In the genomic region with DNA sequence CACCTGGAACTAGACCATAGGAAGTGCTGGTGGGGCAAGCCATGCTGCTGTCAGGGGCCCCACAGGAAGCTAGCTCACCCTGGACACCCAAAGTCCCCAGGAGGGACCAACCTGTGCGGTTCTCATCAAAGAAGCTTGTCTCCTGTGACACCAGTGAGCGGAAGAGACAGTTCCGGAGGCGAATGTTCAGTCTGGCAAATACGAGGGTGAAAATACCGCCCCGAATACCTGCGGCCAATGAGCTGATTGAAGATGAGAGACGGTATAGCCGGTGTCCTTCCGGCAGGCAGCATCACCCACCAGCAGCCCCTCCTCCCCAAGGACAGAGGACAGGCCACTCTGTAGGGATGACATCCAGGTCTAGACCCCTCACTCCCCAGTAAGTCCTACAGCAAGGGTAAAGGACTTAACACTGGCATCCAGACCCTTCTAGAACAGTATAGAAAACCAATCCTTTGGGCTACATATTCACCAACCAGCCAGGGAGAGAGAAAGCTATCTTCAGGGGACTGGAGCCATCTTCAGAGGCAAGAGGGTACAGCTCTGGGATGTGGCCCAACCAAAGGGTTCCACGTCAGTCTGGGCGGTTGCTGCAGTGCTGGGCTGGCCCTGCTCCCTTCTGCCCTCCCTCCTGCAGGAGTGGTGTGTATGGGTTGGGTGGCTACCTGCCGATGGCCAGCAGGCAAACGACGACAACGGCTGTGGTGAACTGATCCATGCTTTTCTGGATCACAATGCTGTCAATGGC, we compare ENCODE assay signal across 18 mouse cellular contexts. TPM values are rescaled to one million over a fixed set of nuclear protein-coding genes. Genes with fewer than 3 reads are reported as not detected.
DNase-seq lines count a peak whose midpoint lies in the region; ATAC-seq and TF ChIP-seq lines count a peak whose summit lies in the region.
"Had no signal": no experiment of that assay in that cellular context is flagged by ENCODE, and none has a peak within 500 bp of the region (broad histone marks: within the 10 kb centered on the region; RNA-seq: fewer than 3 reads in every experiment).

No protein-coding gene starts in this region.

- H3K4me1 ChIP-seq in forebrain, embryonic 16.5 days (replicated peaks; ENCODE audit: control insufficient read depth, insufficient read depth, low read length): peaks cover 22% of the 10 kb centered on the region
- peaks cover 28% of the 10 kb centered on the region for H3K4me1 ChIP-seq in forebrain, embryonic 15.5 days
- 0 out of 4 replicates have a peak, but pooled peaks cover 0 to 4% of the 10 kb centered on the region in 2 experiments for H3K4me1 ChIP-seq in liver, embryonic 14.5 days (replicated peaks; ENCODE audit: control insufficient read depth in 2 of 2, insufficient read depth in 2 of 2, low read length in 1 of 2)
- H3K4me1 ChIP-seq in liver, postnatal 0 days (ENCODE audit: insufficient read depth): peaks cover 4% of the 10 kb centered on the region; the same call in 1 of the 2 replicates
- H3K4me1 ChIP-seq in stomach, postnatal 0 days (replicated peaks; ENCODE audit: control insufficient read depth, insufficient read depth): peaks cover 4% of the 10 kb centered on the region; the same call in 1 of the 2 replicates

- no peak overlapping the region for H3K4me3 ChIP-seq in forebrain, embryonic 16.5 days (replicated peaks; ENCODE audit: low read length)
- no peak overlapping the region for H3K4me3 ChIP-seq in forebrain, embryonic 15.5 days
- H3K4me3 ChIP-seq in liver, embryonic 14.5 days (ENCODE audit: insufficient read depth in 1 of 2, low read depth in 2 of 2, low read length in 2 of 2): no peak overlapping the region
- no peak overlapping the region for H3K4me3 ChIP-seq in liver, postnatal 0 days (ENCODE audit: low read depth, low read length)
- H3K4me3 ChIP-seq in stomach, postnatal 0 days (ENCODE audit: low read depth, low read length): no peak overlapping the region
- H3K4me3 ChIP-seq: left cerebral cortex, adult 2 months; midbrain, embryonic 13.5 days had no signal

- DNase-seq in liver, embryonic 14.5 days (ENCODE audit: low read depth in 3 of 3, low spot score in 3 of 3): no peak
- DNase-seq in liver, postnatal 0 days: no peak
- DNase-seq in thymus, postnatal 4 days: peak; percentile 37
- no peak for DNase-seq in thymus, postnatal 10 days (ENCODE audit: low spot score in 2 of 2)
- peak; percentile 43 for DNase-seq in stomach, postnatal 0 days (ENCODE audit: low spot score)
- DNase-seq in urinary bladder, postnatal 36 days (ENCODE audit: low spot score in 2 of 2): no peak
- DNase-seq: adrenal gland, postnatal 14 days; cerebellum, adult 9-11 months; forebrain, postnatal 0 days; left cerebral cortex, postnatal 4 days; lung, embryonic 14.5 days; lung, postnatal 4 days; right cerebral cortex, postnatal 14 days had no signal

- H3K27me3 ChIP-seq in forebrain, embryonic 16.5 days (replicated peaks; ENCODE audit: control insufficient read depth, insufficient read depth, low read length): no peaks in the 10 kb centered on the region
- no peaks in the 10 kb centered on the region for H3K27me3 ChIP-seq in forebrain, embryonic 15.5 days
- no peaks in the 10 kb centered on the region for H3K27me3 ChIP-seq in liver, embryonic 14.5 days (ENCODE audit: control insufficient read depth, insufficient read depth, low read length)
- H3K27me3 ChIP-seq in liver, postnatal 0 days (ENCODE audit: insufficient read depth, low read length): no peaks in the 10 kb centered on the region
- H3K27me3 ChIP-seq in stomach, postnatal 0 days (ENCODE audit: control insufficient read depth, insufficient read depth, low read length): no peaks in the 10 kb centered on the region
- H3K27me3 ChIP-seq: midbrain, embryonic 13.5 days had no signal

- no peak overlapping the region for H3K27ac ChIP-seq in forebrain, embryonic 16.5 days (ENCODE audit: low read length)
- H3K27ac ChIP-seq in forebrain, embryonic 15.5 days (replicated peaks): no peak overlapping the region
- no peak overlapping the region for H3K27ac ChIP-seq in liver, embryonic 14.5 days
- H3K27ac ChIP-seq in liver, postnatal 0 days (ENCODE audit: low read depth): no peak overlapping the region
- H3K27ac ChIP-seq in stomach, postnatal 0 days (replicated peaks): peak overlapping the region; percentile 65; the same call in 1 of the 2 replicates
- H3K27ac ChIP-seq: left cerebral cortex, adult 2 months; midbrain, embryonic 13.5 days had no signal

- H3K9ac ChIP-seq in forebrain, embryonic 16.5 days (replicated peaks; ENCODE audit: low read depth, low read length): 0 out of 2 replicates have a peak overlapping the region, but pooled peaks have one; percentile 6
- H3K9ac ChIP-seq in forebrain, embryonic 15.5 days (replicated peaks): no peak overlapping the region
- no peak overlapping the region for H3K9ac ChIP-seq in liver, embryonic 14.5 days (replicated peaks)
- no peak overlapping the region; the same call in 1 of the 2 replicates for H3K9ac ChIP-seq in liver, postnatal 0 days (replicated peaks)
- H3K9ac ChIP-seq in stomach, postnatal 0 days (ENCODE audit: low read length): peak overlapping the region; percentile 23; the same call in 1 of the 2 replicates
- H3K9ac ChIP-seq: forebrain, postnatal 0 days; lung, embryonic 14.5 days; midbrain, embryonic 13.5 days had no signal

- H3K9me3 ChIP-seq in forebrain, embryonic 16.5 days (ENCODE audit: control insufficient read depth, low read length): no peaks in the 10 kb centered on the region
- H3K9me3 ChIP-seq in forebrain, embryonic 15.5 days: no peaks in the 10 kb centered on the region
- no peaks in the 10 kb centered on the region for H3K9me3 ChIP-seq in liver, embryonic 14.5 days (ENCODE audit: control insufficient read depth, low read length)
- H3K9me3 ChIP-seq in liver, postnatal 0 days (ENCODE audit: low read length): no peaks in the 10 kb centered on the region
- H3K9me3 ChIP-seq in stomach, postnatal 0 days (ENCODE audit: control insufficient read depth, low read length): no peaks in the 10 kb centered on the region
- H3K9me3 ChIP-seq: midbrain, embryonic 13.5 days had no signal

- H3K36me3 ChIP-seq in forebrain, embryonic 16.5 days (ENCODE audit: control insufficient read depth, insufficient read depth): no peaks in the 10 kb centered on the region
- no peaks in the 10 kb centered on the region for H3K36me3 ChIP-seq in forebrain, embryonic 15.5 days
- H3K36me3 ChIP-seq in liver, embryonic 14.5 days (replicated peaks; ENCODE audit: control insufficient read depth, insufficient read depth, low read depth): no peaks in the 10 kb centered on the region
- no peaks in the 10 kb centered on the region for H3K36me3 ChIP-seq in liver, postnatal 0 days (replicated peaks; ENCODE audit: insufficient read depth, low read length)
- no peaks in the 10 kb centered on the region for H3K36me3 ChIP-seq in stomach, postnatal 0 days (ENCODE audit: control insufficient read depth, insufficient read depth, low read length)
- H3K36me3 ChIP-seq: midbrain, embryonic 13.5 days had no signal

- no peak overlapping the region for H3K4me2 ChIP-seq in forebrain, embryonic 16.5 days (ENCODE audit: low read length)
- no peak overlapping the region for H3K4me2 ChIP-seq in forebrain, embryonic 15.5 days (replicated peaks)
- no peak overlapping the region for H3K4me2 ChIP-seq in liver, embryonic 14.5 days (ENCODE audit: low read depth)
- no peak overlapping the region for H3K4me2 ChIP-seq in liver, postnatal 0 days (ENCODE audit: low read depth, low read length)
- no peak overlapping the region for H3K4me2 ChIP-seq in stomach, postnatal 0 days (replicated peaks; ENCODE audit: low read depth)
- H3K4me2 ChIP-seq: heart, embryonic 11.5 days; lung, embryonic 14.5 days; midbrain, embryonic 13.5 days had no signal

- 93% methylated on average over 17 of the region's 17 CpGs for WGBS in forebrain, embryonic 16.5 days
- 90% methylated on average over 17 of the region's 17 CpGs for WGBS in forebrain, embryonic 15.5 days
- 75% methylated on average over 17 of the region's 17 CpGs for WGBS in liver, embryonic 14.5 days (ENCODE audit: insufficient replicate concordance)
- WGBS in liver, postnatal 0 days (ENCODE audit: insufficient replicate concordance): 86% methylated on average over 17 of the region's 17 CpGs
- WGBS in stomach, postnatal 0 days: 86% methylated on average over 17 of the region's 17 CpGs

- no peak for ATAC-seq in forebrain, embryonic 16.5 days
- ATAC-seq in forebrain, embryonic 15.5 days (replicated peaks): no peak
- ATAC-seq in liver, embryonic 14.5 days (ENCODE audit: insufficient read depth): no peak
- ATAC-seq in liver, postnatal 0 days: no peak
- 0 out of 2 replicates have a peak, but pooled peaks have one; percentile 19 for ATAC-seq in stomach, postnatal 0 days (ENCODE audit: low FRiP score, low TSS enrichment)
- ATAC-seq: forebrain, postnatal 0 days; midbrain, embryonic 13.5 days had no signal

- 0 out of 2 replicates have a peak, but pooled peaks have one; percentile 10 for TF ChIP-seq CTCF in liver, embryonic 14.5 days (IDR thresholded peaks at IDR 0.05; ENCODE audit: low read depth)
- TF ChIP-seq CTCF in liver, postnatal 0 days (IDR thresholded peaks at IDR 0.05; ENCODE audit: low read depth): no peak
- no peak for TF ChIP-seq CTCF in stomach, postnatal 0 days (IDR thresholded peaks at IDR 0.05; ENCODE audit: low read depth)

- TF ChIP-seq EP300 in liver, embryonic 14.5 days (IDR thresholded peaks at IDR 0.05; ENCODE audit: low read depth): no peak
- no peak for TF ChIP-seq EP300 in liver, postnatal 0 days (IDR thresholded peaks at IDR 0.05; ENCODE audit: low read depth)
- no peak for TF ChIP-seq EP300 in stomach, postnatal 0 days (optimal IDR thresholded peaks at IDR 0.05)

RNA-seq across cellular contexts. Expression of gene Abcb9, which starts 12.5 kb away (rescaled TPM):
- 11.3 and 13.4 TPM in 2 replicates for polyA plus RNA-seq in forebrain, embryonic 16.5 days (2015; fragmentation: Nextera tagmentation; extraction: Ambion mirVana)
- 10.9 TPM in 2 replicates for polyA plus RNA-seq in forebrain, embryonic 15.5 days (2015; fragmentation: Nextera tagmentation; extraction: Ambion mirVana)
- polyA plus RNA-seq in liver, embryonic 14.5 days (2012; rRNA removed): 2.9 and 3.1 TPM in 2 replicates
- polyA plus RNA-seq in liver, embryonic 14.5 days (2014; fragmentation: Nextera tagmentation; extraction: Ambion mirVana): 2.6 and 3.6 TPM in 2 replicates
- polyA plus RNA-seq in liver, postnatal 0 days (2015; fragmentation: Nextera tagmentation; extraction: Ambion mirVana): 3.7 and 3.8 TPM in 2 replicates
- 7.7 and 8.2 TPM in 2 replicates for polyA plus RNA-seq in stomach, postnatal 0 days (2015; fragmentation: Nextera tagmentation; extraction: Ambion mirVana)

RNA-seq across cellular contexts. Expression of gene Ogfod2, which starts 29.0 kb away (rescaled TPM):
- polyA plus RNA-seq in forebrain, embryonic 16.5 days (2015; fragmentation: Nextera tagmentation; extraction: Ambion mirVana): 37.4 and 38.6 TPM in 2 replicates
- 34.7 and 35.0 TPM in 2 replicates for polyA plus RNA-seq in forebrain, embryonic 15.5 days (2015; fragmentation: Nextera tagmentation; extraction: Ambion mirVana)
- polyA plus RNA-seq in liver, embryonic 14.5 days (2012; rRNA removed): 10.0 and 12.5 TPM in 2 replicates
- polyA plus RNA-seq in liver, embryonic 14.5 days (2014; fragmentation: Nextera tagmentation; extraction: Ambion mirVana): 10.1 and 10.9 TPM in 2 replicates
- polyA plus RNA-seq in liver, postnatal 0 days (2015; fragmentation: Nextera tagmentation; extraction: Ambion mirVana): 14.9 and 16.8 TPM in 2 replicates
- 19.0 and 21.0 TPM in 2 replicates for polyA plus RNA-seq in stomach, postnatal 0 days (2015; fragmentation: Nextera tagmentation; extraction: Ambion mirVana)

RNA-seq across cellular contexts. Expression of gene Arl6ip4, which starts 32.8 kb away (rescaled TPM):
- 66.1 and 71.0 TPM in 2 replicates for polyA plus RNA-seq in forebrain, embryonic 16.5 days (2015; fragmentation: Nextera tagmentation; extraction: Ambion mirVana)
- polyA plus RNA-seq in forebrain, embryonic 15.5 days (2015; fragmentation: Nextera tagmentation; extraction: Ambion mirVana): 72.7 and 75.5 TPM in 2 replicates
- 34.4 and 50.6 TPM in 2 replicates for polyA plus RNA-seq in liver, embryonic 14.5 days (2012; rRNA removed)
- 52.2 and 56.5 TPM in 2 replicates for polyA plus RNA-seq in liver, embryonic 14.5 days (2014; fragmentation: Nextera tagmentation; extraction: Ambion mirVana)
- polyA plus RNA-seq in liver, postnatal 0 days (2015; fragmentation: Nextera tagmentation; extraction: Ambion mirVana): 53.9 and 54.3 TPM in 2 replicates
- polyA plus RNA-seq in stomach, postnatal 0 days (2015; fragmentation: Nextera tagmentation; extraction: Ambion mirVana): 77.1 and 78.9 TPM in 2 replicates

RNA-seq across cellular contexts. Expression of gene Vps37b, which starts 51.0 kb away (rescaled TPM):
- polyA plus RNA-seq in forebrain, embryonic 16.5 days (2015; fragmentation: Nextera tagmentation; extraction: Ambion mirVana): 104 and 112 TPM in 2 replicates
- 106 and 109 TPM in 2 replicates for polyA plus RNA-seq in forebrain, embryonic 15.5 days (2015; fragmentation: Nextera tagmentation; extraction: Ambion mirVana)
- 11.3 and 11.5 TPM in 2 replicates for polyA plus RNA-seq in liver, embryonic 14.5 days (2012; rRNA removed)
- 8.8 and 12.6 TPM in 2 replicates for polyA plus RNA-seq in liver, embryonic 14.5 days (2014; fragmentation: Nextera tagmentation; extraction: Ambion mirVana)
- polyA plus RNA-seq in liver, postnatal 0 days (2015; fragmentation: Nextera tagmentation; extraction: Ambion mirVana): 16.4 and 17.6 TPM in 2 replicates
- 31.0 and 35.8 TPM in 2 replicates for polyA plus RNA-seq in stomach, postnatal 0 days (2015; fragmentation: Nextera tagmentation; extraction: Ambion mirVana)

Comparison
In these comparisons a context has a peak if more than half of its experiments do, and no peak if none do; other contexts are left out.
1. H3K9ac ChIP-seq: peak in forebrain, embryonic 16.5 days (single experiment) and stomach, postnatal 0 days (single experiment); none in forebrain, embryonic 15.5 days (single experiment), liver, embryonic 14.5 days (single experiment) and liver, postnatal 0 days (single experiment).
2. DNase-seq: peak in thymus, postnatal 4 days (single experiment) and stomach, postnatal 0 days (single experiment); none in liver, embryonic 14.5 days (0 of 3), liver, postnatal 0 days (single experiment), thymus, postnatal 10 days (0 of 2) and urinary bladder, postnatal 36 days (0 of 2).